Mouse (Mus musculus) right cerebral cortex, adult 2 months (tissue): ENCODE data around the gene Tpd52l1.
"Not testable (repeated sequence)": the region's sequence is repeated elsewhere in the genome, so short reads cannot be mapped to it uniquely, and the experiment has no call there.

ENCODE experiments used
- DNase-seq, 2 experiments: peaks; one replicate each; pipeline ENCODE4 v3.0.0; 2021 to 2022; ENCODE audit warnings: low spot score in 2 of 2

Tpd52l1 gene

GRCm38 (mm10) chr10:31445291-31446124 lies at the start of gene Tpd52l1:
TSS of gene Tpd52l1 (minus strand) at chr10:31445958.
- peak; percentile 82 to 86 for DNase-seq

- DNase-seq = no peak
Observed at GRCm38 (mm10) chr10:31494296-31494695, 48.5 kb upstream of the Tpd52l1 start.

GRCm38 (mm10) chr10:31467043-31467898 lies 21.5 kb upstream of the Tpd52l1 start:
- no peak for DNase-seq

- peak; percentile 10 to 25 for DNase-seq
Observed at GRCm38 (mm10) chr10:31465840-31466541, 20.2 kb upstream of the Tpd52l1 start.

GRCm38 (mm10) chr10:31465424-31465823 lies 19.7 kb upstream of the Tpd52l1 start:
- no peak for DNase-seq

GRCm38 (mm10) chr10:31463044-31463443 lies 17.3 kb upstream of the Tpd52l1 start:
- DNase-seq = no peak

- no peak for DNase-seq
Observed at GRCm38 (mm10) chr10:31456806-31457205, 11.0 kb upstream of the Tpd52l1 start.

GRCm38 (mm10) chr10:31447083-31447482 lies 1.3 kb upstream of the Tpd52l1 start:
- no peak for DNase-seq

GRCm38 (mm10) chr10:31444206-31444605 lies 1.6 kb downstream of the Tpd52l1 start:
- no peak for DNase-seq

- DNase-seq = no peak
Observed at GRCm38 (mm10) chr10:31441491-31441890, 4.3 kb downstream of the Tpd52l1 start.

GRCm38 (mm10) chr10:31436047-31436446 lies 9.7 kb downstream of the Tpd52l1 start:
- DNase-seq = no peak

- no peak for DNase-seq
Observed at GRCm38 (mm10) chr10:31417956-31418355, 27.8 kb downstream of the Tpd52l1 start.

- DNase-seq = no peak
Observed at GRCm38 (mm10) chr10:31392990-31393389, 52.8 kb downstream of the Tpd52l1 start.

GRCm38 (mm10) chr10:31390777-31391395 lies 54.9 kb downstream of the Tpd52l1 start:
- no peak for DNase-seq

- not testable (repeated sequence) for DNase-seq
Observed at GRCm38 (mm10) chr10:31388566-31388965, 57.2 kb downstream of the Tpd52l1 start.

GRCm38 (mm10) chr10:31370200-31370599 lies 75.6 kb downstream of the Tpd52l1 start:
- peak; percentile 20 to 32 for DNase-seq

- DNase-seq = no peak
Observed at GRCm38 (mm10) chr10:31359749-31360148, 86.0 kb downstream of the Tpd52l1 start.

- DNase-seq = no peak
Observed at GRCm38 (mm10) chr10:31354886-31355461, 90.8 kb downstream of the Tpd52l1 start.

- DNase-seq = no peak
Observed at GRCm38 (mm10) chr10:31354141-31354540, 91.6 kb downstream of the Tpd52l1 start.

GRCm38 (mm10) chr10:31352845-31353427 lies 92.8 kb downstream of the Tpd52l1 start:
- no peak for DNase-seq

- DNase-seq = no peak
Observed at GRCm38 (mm10) chr10:31351056-31351455, 94.7 kb downstream of the Tpd52l1 start.
